Mouse (Mus musculus) heart, postnatal 0 days (tissue): Measurements from ENCODE around the gene Isg20.

Source experiments
- CTCF ChIP-seq: IDR thresholded peaks from 2 replicates; pipeline ENCODE4 v1.5.1; 2016; ENCODE audit warnings: antibody characterized with exemption, control low read depth, low read depth
- EP300 ChIP-seq: IDR thresholded peaks from 2 replicates; pipeline ENCODE4 v1.6.1; 2016; ENCODE audit warnings: antibody characterized with exemption, low read depth

DNA sequence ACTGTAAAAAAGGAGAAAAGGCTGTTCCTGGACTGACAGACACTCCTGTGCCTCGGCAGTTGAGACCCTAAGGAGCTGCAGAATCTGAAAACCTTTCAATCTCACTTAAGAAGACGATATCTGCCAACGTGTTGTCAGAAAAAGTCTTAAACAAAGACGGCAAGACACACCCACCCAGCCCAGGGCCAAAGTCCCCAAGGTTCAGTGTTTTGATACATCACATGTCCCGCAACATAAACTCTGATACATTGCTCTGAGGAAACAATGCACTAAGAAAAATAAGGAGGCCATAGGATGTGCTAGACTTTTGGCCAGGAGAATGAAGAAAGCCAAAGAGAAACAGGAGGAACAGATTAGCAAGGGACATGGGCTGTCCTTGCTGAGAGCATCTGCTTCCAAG is 40.4 kb upstream of the Isg20 start:
- no peak for TF ChIP-seq EP300
- no peak for TF ChIP-seq CTCF
